Mouse (Mus musculus) ovary, adult 18-20 months (tissue): ENCODE measurements at regions not wholly inside any gene's neighbourhood (a gene's known extent, or its start where the extent isn't known, plus 50 kb on each side); places are given as distances from the start of the nearest gene placed in this dataset.

ENCODE experiments used
- DNase-seq: peaks from one replicate; pipeline ENCODE4 v3.0.0; 2022; ENCODE audit warnings: low spot score, mixed read lengths

DNA sequence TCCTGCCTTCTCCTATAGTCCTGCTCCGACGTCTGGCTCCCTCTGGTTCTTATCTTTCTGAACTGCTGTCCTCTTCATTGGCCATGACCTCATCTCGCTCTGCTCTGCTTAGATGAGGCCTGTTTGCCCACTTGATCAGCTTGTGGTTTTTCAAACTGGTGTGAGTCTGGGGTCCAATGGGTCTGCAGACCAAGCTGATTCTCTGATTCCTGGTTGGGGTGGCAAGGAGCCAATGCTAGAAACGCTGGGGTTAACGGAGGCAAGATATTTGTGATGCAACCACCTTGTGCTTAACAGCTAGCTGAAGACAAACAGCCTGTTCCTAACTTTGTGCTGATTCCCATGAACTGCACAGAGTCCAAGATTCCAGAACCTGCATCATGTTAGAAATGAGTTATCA lies 192.0 kb upstream of the Bcl6 start:
- no peak for DNase-seq

DNA sequence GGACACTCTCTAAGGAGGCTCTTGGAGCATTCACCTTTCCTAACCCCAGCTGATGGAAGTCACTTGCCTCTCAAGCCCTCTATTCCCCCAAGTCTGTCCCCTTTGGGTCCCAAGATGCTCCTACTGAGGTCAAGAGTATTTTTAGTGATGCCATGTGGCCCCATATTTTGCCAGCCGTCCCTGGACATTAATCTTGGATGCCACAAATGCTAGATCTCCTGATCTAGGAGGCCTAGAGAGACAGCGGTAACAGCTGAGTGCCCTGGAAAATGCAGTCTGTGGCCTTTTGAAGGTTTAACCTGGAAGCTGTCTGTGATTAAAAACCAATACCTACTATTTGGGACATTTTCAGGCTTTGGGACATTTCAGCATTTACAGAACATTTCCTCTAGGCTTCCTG lies 188.9 kb upstream of the Bcl6 start:
- no peak for DNase-seq

DNA sequence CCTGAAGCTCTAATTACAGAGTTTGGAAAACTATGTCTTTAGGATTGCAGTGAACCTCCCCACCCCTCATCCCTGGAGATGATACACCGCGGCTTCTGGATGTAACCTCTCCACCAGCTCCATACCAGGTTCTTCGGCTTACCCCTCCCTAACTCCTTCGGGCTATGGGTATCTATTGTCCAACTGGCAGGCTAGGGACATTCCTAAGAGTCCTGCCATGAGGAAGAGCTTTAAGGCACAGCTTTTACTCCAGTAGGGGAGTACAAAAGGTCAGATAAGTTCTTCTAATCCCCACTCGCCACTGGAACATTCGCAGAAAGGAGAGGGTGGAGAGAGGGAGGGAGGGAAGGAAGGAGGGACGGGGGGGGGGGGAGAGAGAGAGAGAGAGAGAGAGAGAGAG lies 188.5 kb upstream of the Bcl6 start:
- no peak for DNase-seq

DNA sequence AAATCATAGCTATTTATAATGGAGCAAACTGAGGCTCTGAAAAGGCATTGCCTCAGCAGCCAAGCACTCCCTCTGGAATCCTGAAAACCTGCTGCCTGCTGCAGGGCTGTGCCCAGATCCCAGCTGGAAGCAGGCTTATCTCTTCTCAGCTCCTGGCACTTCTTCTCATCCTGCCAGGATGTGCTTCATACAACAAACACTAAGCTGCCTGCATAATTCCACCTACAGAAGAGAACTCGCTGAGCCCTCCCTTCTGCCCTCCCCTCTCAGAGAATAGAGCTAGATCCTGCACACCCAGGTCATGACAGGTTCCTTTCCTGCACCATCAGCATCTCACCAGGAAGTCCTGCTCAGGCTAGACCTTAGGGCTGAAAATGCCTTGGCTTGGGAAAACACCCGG lies 187.4 kb upstream of the Bcl6 start:
- DNase-seq = no peak

DNA sequence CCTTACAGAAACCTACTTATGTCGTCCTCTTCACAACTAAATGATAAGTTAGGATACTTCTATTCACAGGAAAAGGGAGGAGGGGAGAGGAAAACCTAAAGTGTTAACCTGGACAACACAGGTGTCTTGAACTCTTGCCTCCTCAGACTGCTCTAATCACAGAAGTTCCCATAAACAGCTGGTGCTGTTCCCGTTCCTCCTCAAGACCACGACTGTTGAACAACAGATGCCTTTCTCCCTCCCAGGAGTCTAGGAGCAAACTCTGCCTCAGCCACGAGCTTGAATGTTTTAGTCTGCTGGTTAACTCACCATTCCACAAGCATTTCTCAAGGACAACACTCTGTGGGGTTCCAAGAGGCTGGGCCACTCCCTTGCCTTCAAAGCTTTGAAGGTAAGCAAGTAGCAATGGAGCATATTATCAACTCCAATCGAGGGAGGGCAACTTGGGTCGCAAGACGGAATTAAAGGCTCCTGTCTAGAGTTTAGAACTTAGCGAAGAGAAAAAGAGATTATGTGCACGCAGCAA lies 186.6 kb upstream of the Bcl6 start:
- DNase-seq = no peak

DNA sequence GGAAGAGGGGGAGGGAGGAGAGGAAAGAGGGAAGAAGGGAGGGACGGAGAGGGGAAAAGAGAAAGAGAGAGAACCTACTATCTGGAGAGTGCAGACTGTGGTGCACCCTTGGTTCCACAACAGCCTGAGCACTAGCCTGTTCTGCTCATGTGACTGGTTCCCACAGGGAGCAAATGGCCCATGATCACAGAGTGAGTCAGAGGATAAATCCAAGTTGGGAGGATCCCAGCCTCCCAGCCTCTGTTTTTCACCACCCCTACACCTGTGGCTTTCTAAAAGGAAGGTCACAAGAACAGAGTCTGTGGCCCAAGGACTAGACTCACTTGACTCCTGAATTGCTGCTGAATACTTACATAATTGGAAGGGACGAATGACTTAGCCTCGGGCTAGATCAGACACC lies 185.9 kb upstream of the Bcl6 start:
- DNase-seq = no peak

DNA sequence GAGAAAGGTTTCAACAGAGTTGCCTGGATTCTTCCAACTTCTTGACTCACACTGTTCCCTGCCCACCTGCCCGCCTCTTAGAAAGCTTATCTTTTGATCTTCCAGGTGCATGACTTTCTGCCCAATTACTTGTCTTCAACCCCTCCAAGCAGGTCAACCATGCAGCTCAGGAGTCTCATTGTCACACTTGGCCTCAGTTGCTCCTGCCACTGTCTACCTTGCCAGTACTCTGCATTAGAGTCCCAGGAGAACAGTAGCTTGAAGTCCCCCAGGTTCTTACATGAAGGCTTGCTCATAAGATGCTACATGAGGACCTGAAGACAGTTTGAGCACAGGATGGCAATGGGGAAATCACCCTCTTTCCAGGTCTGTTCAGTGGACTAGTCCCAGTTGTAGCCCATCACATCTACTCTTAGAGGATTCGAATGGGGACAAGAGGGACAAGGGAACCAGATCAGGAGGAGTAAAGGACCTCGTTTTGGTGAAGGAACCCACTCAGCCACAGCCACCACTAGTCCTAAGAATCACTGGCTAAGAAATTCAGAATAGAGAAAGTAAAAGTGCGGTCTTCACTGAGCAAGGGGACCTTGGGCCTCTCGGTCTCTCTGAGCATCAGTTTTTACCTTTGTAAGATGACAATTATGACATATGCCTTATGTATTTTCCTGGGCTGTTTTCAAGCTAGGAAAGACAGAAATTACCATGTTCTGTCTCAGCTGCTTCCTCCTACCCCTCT lies 185.3 kb upstream of the Bcl6 start:
- DNase-seq = no peak

DNA sequence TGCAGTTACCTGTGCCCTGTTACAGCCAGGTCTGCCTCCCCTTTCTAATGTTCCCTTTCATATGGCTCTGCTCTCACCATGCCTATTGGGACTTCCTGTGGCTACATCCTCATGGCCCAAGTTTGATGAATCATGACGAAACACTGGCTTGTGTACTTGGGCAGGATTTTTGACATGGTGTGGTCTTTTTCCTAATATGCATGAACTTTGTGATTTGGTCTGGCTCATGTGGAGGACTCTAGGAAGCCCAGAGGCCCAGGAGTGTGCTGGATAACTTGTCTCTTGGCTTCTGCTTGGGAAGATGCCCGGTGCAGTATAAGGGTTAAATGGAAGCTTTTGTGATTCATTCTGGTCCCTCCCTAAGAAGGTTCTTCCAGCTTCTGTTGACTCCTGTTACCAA lies 184.0 kb upstream of the Bcl6 start:
- DNase-seq = no peak

DNA sequence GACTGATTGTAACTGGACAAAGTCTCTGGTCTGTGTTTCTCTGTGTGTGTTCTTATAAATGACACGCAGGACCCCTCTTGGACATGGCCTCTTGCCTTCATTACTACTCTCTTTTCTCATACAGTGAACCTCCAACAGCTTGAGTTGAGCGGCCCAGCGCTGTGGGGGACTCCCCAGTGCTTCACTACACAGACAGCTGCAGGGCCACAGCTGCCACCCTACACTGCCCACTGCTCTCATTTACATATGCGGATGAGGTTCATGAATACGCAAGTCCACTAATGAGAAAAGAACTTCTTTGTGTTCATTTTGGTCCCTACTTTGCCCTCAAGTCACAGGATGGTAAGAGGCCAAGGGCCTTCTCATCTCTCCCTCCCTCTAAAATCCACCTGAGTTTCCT lies 183.4 kb upstream of the Bcl6 start:
- no peak for DNase-seq

DNA sequence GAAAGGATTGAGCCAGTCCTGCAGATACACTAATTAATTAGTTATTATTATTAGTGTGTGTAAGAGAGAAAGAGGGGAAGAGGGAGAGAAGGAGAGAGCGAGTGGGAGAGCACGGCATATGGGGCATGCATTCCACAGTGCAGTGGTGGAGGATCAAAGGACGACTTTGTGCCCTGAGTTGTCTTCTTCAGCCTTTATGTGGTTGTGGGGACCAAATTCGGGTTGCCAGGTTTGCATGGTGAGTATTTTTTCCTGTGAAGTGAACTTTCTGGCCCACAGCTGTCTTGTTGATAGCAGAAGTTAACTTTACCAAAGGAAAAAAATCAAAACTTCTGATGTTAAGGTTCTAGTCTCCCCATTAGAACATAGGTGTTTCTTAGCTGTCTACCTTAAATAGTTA lies 182.5 kb upstream of the Bcl6 start:
- no peak for DNase-seq

DNA sequence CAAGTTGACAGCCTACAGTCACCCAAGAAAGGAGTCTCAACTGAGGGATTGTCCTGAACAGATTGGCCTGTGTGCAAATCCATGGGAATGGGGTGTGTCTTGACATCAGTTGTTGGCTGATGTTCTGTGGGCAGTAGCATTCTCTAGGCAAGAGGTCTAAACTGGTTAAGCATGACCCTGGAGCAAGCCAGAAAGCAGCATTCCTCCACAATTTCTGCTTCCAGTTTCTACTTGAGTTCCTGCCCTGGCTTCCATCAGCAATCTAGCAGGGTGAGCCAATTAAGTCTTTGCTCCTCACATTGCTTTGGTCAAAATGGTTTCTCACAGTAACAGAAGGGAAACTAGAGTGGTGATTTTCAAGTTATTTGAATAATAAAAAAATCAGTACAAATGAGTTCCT lies 177.8 kb upstream of the Bcl6 start:
- no peak for DNase-seq

DNA sequence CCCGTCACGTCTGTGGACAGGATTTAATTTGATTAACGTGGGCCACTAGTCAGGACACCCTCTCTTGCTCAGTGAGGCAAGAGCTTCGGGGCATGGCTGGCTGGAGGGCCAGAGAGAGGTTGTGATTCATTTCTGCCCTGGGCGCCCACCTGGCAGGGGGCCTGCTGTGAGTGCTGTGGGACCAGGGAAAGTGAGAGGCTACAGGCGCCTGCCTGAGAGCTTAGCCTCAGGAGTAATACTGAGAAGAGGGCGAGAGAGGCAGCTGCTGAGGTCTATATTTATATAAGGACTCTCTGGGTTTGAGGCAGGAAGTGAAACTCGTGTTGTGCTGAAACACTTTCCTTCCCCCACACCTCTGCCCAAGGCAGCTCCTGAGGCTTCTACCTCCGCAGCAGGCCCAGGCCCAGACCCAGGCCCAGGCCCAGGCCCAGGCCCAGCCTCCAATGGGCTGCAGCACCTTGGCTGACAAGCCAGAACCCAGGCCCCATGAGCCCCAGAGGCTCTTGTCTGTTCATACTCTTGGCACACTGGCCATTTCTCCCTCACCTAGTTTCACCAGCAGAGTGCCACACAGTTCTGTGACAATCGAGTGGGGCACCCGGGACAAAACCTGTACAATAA lies 176.9 kb upstream of the Bcl6 start:
- DNase-seq = no peak

DNA sequence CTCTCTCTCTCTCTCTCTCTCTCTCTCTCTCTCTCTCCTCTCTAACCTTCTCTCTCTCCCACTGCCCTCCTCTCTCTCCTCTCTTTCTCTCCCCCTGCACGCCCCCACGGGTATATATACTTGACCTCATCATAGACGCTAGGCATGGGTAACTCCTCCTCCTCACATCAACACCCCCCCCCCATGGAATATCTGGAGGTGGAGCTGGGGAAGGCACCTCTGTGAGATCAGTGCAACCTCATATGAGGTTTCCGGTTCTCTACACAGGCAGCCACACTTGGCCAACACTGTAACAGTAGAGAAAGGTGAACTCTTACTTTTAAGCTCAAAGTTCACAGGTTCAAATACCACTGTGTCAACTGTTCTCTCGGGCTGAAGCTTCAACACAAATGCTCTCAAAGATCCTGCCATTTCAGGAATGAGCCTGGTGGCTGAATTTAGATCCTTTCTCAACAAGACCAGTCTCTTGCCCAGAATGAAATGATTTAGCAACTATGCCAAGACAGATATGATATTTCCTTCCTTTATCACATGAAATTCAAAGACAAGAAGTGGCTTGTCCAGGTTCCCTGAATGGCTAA lies 172.1 kb upstream of the Bcl6 start:
- no peak for DNase-seq

DNA sequence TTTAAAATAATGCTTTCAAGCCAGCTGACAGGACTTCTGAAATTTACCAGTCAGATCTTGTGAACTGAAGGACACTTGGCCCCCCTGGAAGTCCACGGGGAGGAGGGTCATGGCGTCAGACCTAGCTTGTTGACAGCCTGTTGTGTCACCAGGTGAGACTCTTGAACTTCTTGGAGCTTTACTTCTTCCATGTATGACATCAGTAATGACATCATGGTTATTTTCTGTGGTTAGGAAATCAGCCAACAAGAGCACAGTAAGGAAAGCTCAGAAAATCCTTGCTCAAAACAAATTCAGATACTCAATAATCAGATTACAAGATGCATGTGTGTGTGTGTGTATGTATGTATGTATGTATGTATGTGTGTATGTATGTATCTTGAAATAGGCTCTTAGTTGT lies 170.7 kb upstream of the Bcl6 start:
- no peak for DNase-seq

DNA sequence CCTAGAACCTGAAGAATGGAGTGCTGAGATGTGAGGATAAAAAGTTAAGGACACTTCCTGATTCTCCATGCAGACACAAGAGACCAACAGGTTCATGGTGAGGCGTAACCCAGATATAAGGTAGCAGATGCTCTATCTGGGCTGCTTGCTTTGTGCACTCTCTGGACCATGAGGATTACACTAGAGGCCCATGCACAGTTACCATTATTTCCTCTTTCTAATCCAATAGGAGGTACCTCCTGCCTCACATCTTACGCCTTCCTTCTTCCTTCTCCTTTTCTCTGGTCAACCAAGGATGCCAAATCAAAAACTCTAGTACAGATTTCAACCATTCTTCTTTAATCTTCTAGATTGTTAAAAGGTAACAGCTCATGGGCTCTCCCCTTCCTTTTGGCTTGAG lies 169.1 kb upstream of the Bcl6 start:
- DNase-seq = no peak

DNA sequence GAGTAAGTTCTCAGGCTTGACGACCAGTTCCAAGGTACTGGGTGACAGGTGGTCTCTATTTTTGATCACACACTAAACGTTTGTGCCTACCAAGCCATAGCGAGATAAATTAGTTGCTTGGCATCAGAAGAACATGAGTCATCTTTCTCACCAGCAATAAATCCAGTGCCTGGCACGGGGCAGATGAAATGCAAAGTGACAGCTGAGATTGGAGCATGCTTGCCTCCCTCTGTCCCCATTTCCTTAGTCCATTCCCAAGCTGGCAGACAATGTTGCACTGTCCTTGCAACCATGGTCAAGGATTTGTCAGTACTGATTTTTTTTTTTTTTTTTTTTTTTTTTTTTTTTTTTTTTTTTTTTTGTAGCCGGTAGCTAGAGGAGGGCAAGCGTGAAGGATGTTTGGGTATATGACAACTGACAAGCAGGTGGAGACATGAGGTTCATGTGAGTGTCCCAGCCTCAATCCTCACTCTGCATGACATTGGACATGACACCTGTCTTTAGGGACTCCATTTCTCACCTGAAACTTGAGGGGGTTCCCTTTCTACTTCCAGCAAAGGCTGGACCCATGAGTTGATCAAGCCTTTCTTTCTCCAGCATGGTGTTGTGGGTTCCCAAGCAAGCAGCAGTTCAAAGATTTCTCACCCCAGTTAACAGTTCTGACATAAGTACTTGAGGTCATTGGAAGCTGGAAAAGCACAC lies 168.2 kb upstream of the Bcl6 start:
- peak; percentile 28 for DNase-seq

DNA sequence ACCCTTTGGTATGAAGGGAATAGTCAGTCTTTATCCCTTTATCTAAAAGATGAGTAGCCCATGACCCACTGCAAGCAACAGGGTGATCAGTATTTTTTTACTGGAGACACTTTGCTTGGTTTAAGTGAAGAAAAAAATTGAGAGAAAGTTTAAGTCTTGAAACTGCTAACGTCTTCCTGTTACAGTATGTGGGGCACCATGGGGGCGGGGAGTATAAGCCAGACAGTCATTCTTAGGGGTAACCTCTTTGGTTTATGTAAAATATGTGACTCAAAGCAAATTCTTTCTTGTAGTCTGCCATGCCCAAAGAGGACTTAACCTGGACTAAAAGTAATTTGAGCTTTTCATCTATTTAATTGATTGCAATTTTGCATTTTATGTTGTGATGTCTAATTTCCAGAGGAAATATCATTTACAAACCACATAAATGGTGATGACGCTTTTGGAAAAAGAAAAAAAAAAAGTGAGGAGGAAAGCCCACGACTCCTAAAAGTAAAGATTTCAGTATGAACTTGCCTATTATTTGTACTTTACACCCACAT lies 166.2 kb upstream of the Bcl6 start:
- DNase-seq = no peak

DNA sequence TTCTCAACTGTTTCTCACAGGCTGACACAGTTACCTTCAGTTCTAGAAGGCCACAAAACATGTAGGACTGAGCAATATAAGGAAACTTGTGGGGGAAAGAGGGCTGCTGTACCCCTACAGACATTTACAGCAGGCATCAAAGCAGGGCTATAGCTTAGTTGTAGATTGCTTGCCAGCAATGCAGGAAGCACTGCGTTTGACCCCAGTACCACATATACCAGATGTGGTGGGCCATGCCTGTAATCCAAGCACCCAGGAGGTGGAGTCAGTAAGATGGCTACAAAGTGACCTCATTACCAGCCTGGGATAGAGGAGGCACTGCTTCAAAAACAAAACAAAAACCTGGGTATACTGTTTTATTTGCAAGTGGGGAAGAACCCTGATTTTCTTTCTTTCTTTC lies 165.3 kb upstream of the Bcl6 start:
- no peak for DNase-seq

DNA sequence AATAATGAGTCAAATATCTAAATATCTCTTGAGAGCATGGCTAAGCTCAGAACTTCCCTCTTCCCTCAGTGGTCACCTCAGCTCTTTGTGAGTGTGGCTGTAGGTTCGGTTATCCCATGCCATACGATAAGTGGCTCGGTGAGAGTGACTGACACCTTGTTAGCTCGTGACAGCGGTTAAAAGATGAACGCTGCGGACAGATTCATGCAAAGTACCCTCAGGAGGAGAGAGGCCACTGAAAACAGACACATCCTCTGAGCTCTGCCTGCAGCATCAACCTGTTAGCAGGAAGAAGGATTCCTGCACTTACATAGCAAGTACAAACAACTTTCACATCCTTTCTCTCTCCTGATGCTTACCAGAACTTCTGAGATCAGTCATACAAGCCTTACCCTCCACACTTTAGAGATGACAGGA lies 163.2 kb upstream of the Bcl6 start:
- no peak for DNase-seq

DNA sequence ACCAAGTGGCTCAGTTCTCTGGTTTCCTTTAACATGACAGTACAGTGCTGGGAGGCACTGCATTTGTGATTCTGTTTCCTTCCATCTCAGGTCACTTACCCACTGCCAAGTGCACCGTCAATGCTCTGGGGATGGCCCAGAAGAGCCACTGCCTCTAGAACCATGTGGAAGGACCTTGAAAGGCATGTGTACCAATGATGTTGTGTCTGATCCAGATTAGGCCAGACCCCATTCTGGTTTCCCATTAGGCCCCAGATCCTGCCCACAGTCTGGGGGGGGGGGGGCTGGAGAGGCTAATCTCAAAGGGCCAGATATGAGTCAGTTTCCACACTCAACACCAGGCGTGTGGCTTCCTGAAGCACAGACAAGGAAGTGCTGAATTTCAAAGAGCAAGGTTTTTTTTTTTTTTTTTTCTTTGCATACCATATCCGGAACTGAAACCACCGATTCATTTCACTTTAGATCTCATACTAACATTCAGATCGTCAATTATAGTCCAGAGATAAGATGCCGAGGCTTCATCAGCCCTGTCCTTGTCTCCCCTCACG lies 162.6 kb upstream of the Bcl6 start:
- DNase-seq = no peak

DNA sequence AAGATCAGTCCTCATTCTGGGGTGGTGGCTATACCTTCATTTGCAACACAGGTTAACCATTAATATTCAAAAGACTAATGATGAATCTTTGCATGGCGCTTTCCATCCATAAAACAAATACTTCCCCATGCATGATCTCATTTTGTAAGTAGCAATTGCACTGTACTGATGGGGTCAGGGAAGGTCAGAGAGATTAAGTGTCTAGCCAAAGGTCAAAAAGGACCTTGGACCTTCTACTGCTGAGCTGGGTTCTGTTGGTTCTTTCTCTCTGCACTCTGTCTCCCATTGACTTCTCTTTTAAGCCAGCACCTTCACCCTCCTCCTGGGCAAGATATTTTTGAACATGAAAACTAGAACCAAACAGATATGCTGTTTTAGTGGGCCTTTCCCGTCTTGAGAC lies 161.9 kb upstream of the Bcl6 start:
- DNase-seq = no peak

DNA sequence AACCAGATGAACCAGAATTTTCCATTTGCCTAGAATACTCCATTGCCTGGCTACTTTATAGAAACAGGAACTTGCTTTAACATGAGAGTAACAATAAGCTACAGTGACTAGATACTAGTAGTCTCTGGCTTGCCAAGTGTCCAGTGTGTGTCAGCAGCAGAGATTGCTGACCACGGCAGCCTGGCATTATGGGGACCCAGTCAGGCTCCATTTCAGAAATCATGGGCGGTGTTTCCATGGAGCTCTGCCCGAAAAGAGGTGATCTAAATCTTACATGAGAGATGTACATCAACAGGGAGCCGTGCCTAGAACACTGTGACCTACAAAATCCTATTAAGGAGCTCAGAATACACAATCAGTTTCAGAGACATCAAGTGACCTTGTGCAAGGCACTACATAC lies 160.8 kb upstream of the Bcl6 start:
- no peak for DNase-seq
